In genomic region chr10:42347127-42347526, GRCm38 (mm10) we compare ENCODE assay signal across 13 mouse cellular contexts.
DNase-seq lines count a peak whose midpoint lies in the region; ATAC-seq lines count a peak whose summit lies in the region.
"Had no signal": no experiment of that assay in that cellular context is flagged by ENCODE, and none has a peak within 500 bp of the region (broad histone marks: within the 10 kb centered on the region; RNA-seq: fewer than 3 reads in every experiment).

No protein-coding gene starts in this region.

- WGBS in heart, embryonic 13.5 days = 50% methylated on average over 5 of the region's 5 CpGs
- 75% methylated on average over 5 of the region's 5 CpGs for WGBS in midbrain, embryonic 14.5 days
- WGBS in midbrain, embryonic 10.5 days = 86% methylated on average over 5 of the region's 5 CpGs
- WGBS in embryonic facial prominence, embryonic 14.5 days = 31% methylated on average over 5 of the region's 5 CpGs
- 48% methylated on average over 5 of the region's 5 CpGs for WGBS in limb, embryonic 13.5 days
- 59% methylated on average over 5 of the region's 5 CpGs for WGBS in midbrain, embryonic 16.5 days

- no peak overlapping the region for H3K4me3 ChIP-seq in heart, embryonic 13.5 days
- H3K4me3 ChIP-seq in midbrain, embryonic 14.5 days (replicated peaks; ENCODE audit: low read depth, low read length) = no peak overlapping the region
- H3K4me3 ChIP-seq in midbrain, embryonic 10.5 days = no peak overlapping the region
- H3K4me3 ChIP-seq in embryonic facial prominence, embryonic 14.5 days (ENCODE audit: low read depth, low read length) = no peak overlapping the region
- H3K4me3 ChIP-seq in limb, embryonic 13.5 days = no peak overlapping the region
- no peak overlapping the region for H3K4me3 ChIP-seq in midbrain, embryonic 16.5 days (ENCODE audit: low read depth, low read length)
- H3K4me3 ChIP-seq: erythroblast, embryonic 14.5 days; heart, embryonic 10.5 days had no signal

- H3K27ac ChIP-seq in heart, embryonic 13.5 days (replicated peaks) = no peak overlapping the region; the same call in 1 of the 2 replicates
- H3K27ac ChIP-seq in midbrain, embryonic 14.5 days (replicated peaks; ENCODE audit: low read depth, low read length) = no peak overlapping the region
- H3K27ac ChIP-seq in midbrain, embryonic 10.5 days (replicated peaks) = no peak overlapping the region; the same call in 1 of the 2 replicates
- H3K27ac ChIP-seq in embryonic facial prominence, embryonic 14.5 days (replicated peaks; ENCODE audit: low read depth, low read length) = peak overlapping the region; percentile 70
- H3K27ac ChIP-seq in limb, embryonic 13.5 days = peak overlapping the region; percentile 75
- H3K27ac ChIP-seq in midbrain, embryonic 16.5 days (ENCODE audit: low read length) = no peak overlapping the region
- H3K27ac ChIP-seq: heart, embryonic 10.5 days had no signal

- DNase-seq in heart, adult 8-10 months (ENCODE audit: low spot score) = no peak
- peak; percentile 32 for DNase-seq in midbrain, embryonic 14.5 days
- no peak for DNase-seq in midbrain, embryonic 10.5 days (ENCODE audit: low spot score)
- DNase-seq in embryonic facial prominence, embryonic 14.5 days (ENCODE audit: low spot score) = peak; percentile 82
- DNase-seq in natural killer cell, adult 2 months (ENCODE audit: low spot score in 2 of 2) = no peak
- DNase-seq: kidney, adult 11 months; lung, postnatal 36 days; retina, postnatal 1 day had no signal

- no peak overlapping the region for H3K9ac ChIP-seq in heart, embryonic 13.5 days
- no peak overlapping the region for H3K9ac ChIP-seq in midbrain, embryonic 14.5 days (replicated peaks; ENCODE audit: low read length)
- H3K9ac ChIP-seq in embryonic facial prominence, embryonic 14.5 days (ENCODE audit: low read depth, low read length) = no peak overlapping the region
- H3K9ac ChIP-seq in limb, embryonic 13.5 days = no peak overlapping the region
- no peak overlapping the region for H3K9ac ChIP-seq in midbrain, embryonic 16.5 days (ENCODE audit: low read depth, low read length)

- H3K4me2 ChIP-seq in heart, embryonic 13.5 days = 0 out of 2 replicates have a peak overlapping the region, but pooled peaks have one; percentile 9
- H3K4me2 ChIP-seq in midbrain, embryonic 14.5 days (ENCODE audit: low read length) = no peak overlapping the region
- H3K4me2 ChIP-seq in embryonic facial prominence, embryonic 14.5 days (ENCODE audit: low read depth, low read length) = peak overlapping the region; percentile 33
- H3K4me2 ChIP-seq in limb, embryonic 13.5 days (replicated peaks) = peak overlapping the region; percentile 27
- no peak overlapping the region for H3K4me2 ChIP-seq in midbrain, embryonic 16.5 days (ENCODE audit: low read length)

- peaks cover 26% of the 10 kb centered on the region for H3K4me1 ChIP-seq in heart, embryonic 13.5 days
- 0 out of 2 replicates have a peak, but pooled peaks cover 3% of the 10 kb centered on the region for H3K4me1 ChIP-seq in midbrain, embryonic 14.5 days (ENCODE audit: control insufficient read depth, insufficient read depth, low read length)
- H3K4me1 ChIP-seq in midbrain, embryonic 10.5 days = peaks cover 27% of the 10 kb centered on the region
- peaks cover 10% of the 10 kb centered on the region; the same call in 1 of the 2 replicates for H3K4me1 ChIP-seq in embryonic facial prominence, embryonic 14.5 days (ENCODE audit: control insufficient read depth, insufficient read depth, low read length)
- H3K4me1 ChIP-seq in limb, embryonic 13.5 days = peaks cover 20% of the 10 kb centered on the region
- H3K4me1 ChIP-seq in midbrain, embryonic 16.5 days (ENCODE audit: control insufficient read depth, insufficient read depth, low read length) = peaks cover 9% of the 10 kb centered on the region

- peaks cover 5% of the 10 kb centered on the region; the same call in 1 of the 2 replicates for H3K36me3 ChIP-seq in heart, embryonic 13.5 days
- H3K36me3 ChIP-seq in midbrain, embryonic 14.5 days (ENCODE audit: control insufficient read depth, insufficient read depth, low read length) = no peaks in the 10 kb centered on the region
- H3K36me3 ChIP-seq in midbrain, embryonic 10.5 days = no peaks in the 10 kb centered on the region
- no peaks in the 10 kb centered on the region for H3K36me3 ChIP-seq in embryonic facial prominence, embryonic 14.5 days (ENCODE audit: control insufficient read depth, insufficient read depth, low read length)
- H3K36me3 ChIP-seq in limb, embryonic 13.5 days = no peaks in the 10 kb centered on the region
- no peaks in the 10 kb centered on the region for H3K36me3 ChIP-seq in midbrain, embryonic 16.5 days (ENCODE audit: control insufficient read depth, insufficient read depth, low read length)

- H3K27me3 ChIP-seq in heart, embryonic 13.5 days (replicated peaks) = no peaks in the 10 kb centered on the region
- H3K27me3 ChIP-seq in midbrain, embryonic 14.5 days (ENCODE audit: control insufficient read depth, insufficient read depth, low read length) = no peaks in the 10 kb centered on the region
- peaks cover 18% of the 10 kb centered on the region; the same call in 1 of the 2 replicates for H3K27me3 ChIP-seq in midbrain, embryonic 10.5 days (ENCODE audit: low read depth, poor library complexity, severe bottlenecking)
- no peaks in the 10 kb centered on the region for H3K27me3 ChIP-seq in embryonic facial prominence, embryonic 14.5 days (replicated peaks; ENCODE audit: control insufficient read depth, insufficient read depth, low read length)
- no peaks in the 10 kb centered on the region for H3K27me3 ChIP-seq in limb, embryonic 13.5 days
- no peaks in the 10 kb centered on the region for H3K27me3 ChIP-seq in midbrain, embryonic 16.5 days (ENCODE audit: control insufficient read depth, insufficient read depth, low read depth, low read length)

- no peak for ATAC-seq in heart, embryonic 13.5 days (ENCODE audit: extremely low read depth, insufficient number of reproducible peaks, low FRiP score, low TSS enrichment)
- no peak for ATAC-seq in midbrain, embryonic 14.5 days (ENCODE audit: low FRiP score, low TSS enrichment)
- ATAC-seq in embryonic facial prominence, embryonic 14.5 days (ENCODE audit: low read depth) = peak; percentile 84
- no peak; the same call in 1 of the 2 replicates for ATAC-seq in limb, embryonic 13.5 days (ENCODE audit: low FRiP score, low read depth)
- no peak for ATAC-seq in midbrain, embryonic 16.5 days

- no peaks in the 10 kb centered on the region for H3K9me3 ChIP-seq in heart, embryonic 13.5 days
- no peaks in the 10 kb centered on the region for H3K9me3 ChIP-seq in midbrain, embryonic 14.5 days (ENCODE audit: control insufficient read depth, low read length)
- H3K9me3 ChIP-seq in midbrain, embryonic 10.5 days (replicated peaks) = no peaks in the 10 kb centered on the region
- no peaks in the 10 kb centered on the region for H3K9me3 ChIP-seq in embryonic facial prominence, embryonic 14.5 days (ENCODE audit: control insufficient read depth, low read length)
- no peaks in the 10 kb centered on the region for H3K9me3 ChIP-seq in limb, embryonic 13.5 days
- no peaks in the 10 kb centered on the region for H3K9me3 ChIP-seq in midbrain, embryonic 16.5 days (replicated peaks; ENCODE audit: control insufficient read depth, low read length, poor library complexity, severe bottlenecking)
- H3K9me3 ChIP-seq: heart, embryonic 10.5 days had no signal

Comparison
In these comparisons a context has a peak if more than half of its experiments do, and no peak if none do; other contexts are left out.
1. DNase-seq: peak in midbrain, embryonic 14.5 days (single experiment) and embryonic facial prominence, embryonic 14.5 days (single experiment); none in heart, adult 8-10 months (single experiment), midbrain, embryonic 10.5 days (single experiment) and natural killer cell, adult 2 months (0 of 2).
2. H3K27ac ChIP-seq: peak in embryonic facial prominence, embryonic 14.5 days (single experiment) and limb, embryonic 13.5 days (single experiment); none in heart, embryonic 13.5 days (single experiment), midbrain, embryonic 14.5 days (single experiment), midbrain, embryonic 10.5 days (single experiment) and midbrain, embryonic 16.5 days (single experiment).
3. H3K4me2 ChIP-seq: peak in heart, embryonic 13.5 days (single experiment), embryonic facial prominence, embryonic 14.5 days (single experiment) and limb, embryonic 13.5 days (single experiment); none in midbrain, embryonic 14.5 days (single experiment) and midbrain, embryonic 16.5 days (single experiment).